Mouse (Mus musculus): Measurements from ENCODE around the gene 4930469K13Rik. TPM values are rescaled to one million over a fixed set of nuclear protein-coding genes. Genes with fewer than 3 reads are reported as not detected.

Gene 4930469K13Rik
- polyA plus RNA-seq, 1 experiment = not detected

Other genes starting within 250 kb of the 4930469K13Rik start
- gene Kcnmb1, start 135.5 kb downstream of the 4930469K13Rik start, polyA plus RNA-seq (2012; rRNA removed) = 0.29 and 0.58 TPM in 2 replicates
- gene Kcnip1, start 105.4 kb downstream of the 4930469K13Rik start, polyA plus RNA-seq (2012; rRNA removed) = 58.9 and 65.4 TPM in 2 replicates
- gene Lcp2, start 51.6 kb downstream of the 4930469K13Rik start, polyA plus RNA-seq (2012; rRNA removed) = 2.1 and 3.0 TPM in 2 replicates
- gene Foxi1, start 109.5 kb upstream of the 4930469K13Rik start, polyA plus RNA-seq (2012; rRNA removed) = 0.08 TPM in 2 replicates
- gene Fam196b, start 216.3 kb upstream of the 4930469K13Rik start, polyA plus RNA-seq (2012; rRNA removed) = 8.3 and 8.7 TPM in 2 replicates